Mouse (Mus musculus) lung, embryonic 16.5 days (tissue): Measurements from ENCODE around the gene Mamld1. TPM values are rescaled to one million over a fixed set of nuclear protein-coding genes. Genes with fewer than 3 reads are reported as not detected.

Source experiments
- ATAC-seq: fragments of 200-750 bp; cut with Nextera tagmentation; 2 replicates; pipeline ENCODE4 v1.8.0; 2017; ENCODE audit warnings: low read depth, mild to moderate bottlenecking, moderate library complexity
- H3K27ac ChIP-seq: fragments of 300-500 bp; sonication (generic); 2 replicates; pipeline ENCODE4 v1.5.1; 2014; ENCODE audit warnings: mild to moderate bottlenecking, control low read depth, low read length
- H3K27me3 ChIP-seq: fragments of 300-500 bp; sonication (generic); 2 replicates; pipeline ENCODE4 v1.6.1; 2014; ENCODE audit warnings: low read depth, low read length, mixed read lengths; ENCODE audit not compliant: control insufficient read depth, insufficient read depth
- H3K36me3 ChIP-seq: fragments of 300-500 bp; sonication (generic); 2 replicates; pipeline ENCODE4 v1.6.1; 2014; ENCODE audit warnings: low read length; ENCODE audit not compliant: control insufficient read depth, insufficient read depth
- H3K4me1 ChIP-seq: fragments of 300-500 bp; sonication (generic); replicated peaks from 2 replicates; pipeline ENCODE4 v1.6.1; 2014; ENCODE audit warnings: low read length, mixed read lengths; ENCODE audit not compliant: control insufficient read depth, insufficient read depth
- H3K4me2 ChIP-seq: fragments of 300-500 bp; sonication (generic); 2 replicates; pipeline ENCODE4 v1.6.1; 2014; ENCODE audit warnings: low read depth, low read length, control low read depth
- H3K4me3 ChIP-seq: fragments of 300-500 bp; sonication (generic); 2 replicates; pipeline ENCODE4 v1.5.1; 2014; ENCODE audit warnings: mild to moderate bottlenecking, low read length, control low read depth
- H3K9ac ChIP-seq: fragments of 300-500 bp; sonication (generic); 2 replicates; pipeline ENCODE4 v1.6.1; 2014; ENCODE audit warnings: low read length, control low read depth
- H3K9me3 ChIP-seq: fragments of 300-500 bp; sonication (generic); 2 replicates; pipeline ENCODE4 v1.6.1; 2016; ENCODE audit warnings: low read length; ENCODE audit not compliant: control insufficient read depth
- WGBS: fragments of 180-500 bp; shearing (Covaris S2); extraction: QIAGEN DNeasy Blood & Tissue Kit; methylation state at CpG from one replicate; pipeline ENCODE4 v1.1.7; 2014; 5-methylcytosine and 5-hydroxymethylcytosine counted together
- polyA plus RNA-seq: library from polyadenylated mRNA; unstranded; fragments of >200 nt; fragmentation: Nextera tagmentation; extraction: Ambion mirVana; gene quantifications from 2 replicates; pipeline ENCODE4 v1.2.1, GENCODE M21; 2015

The Mamld1 gene
- polyA plus RNA-seq, 1 experiment from 2014 or later = 4.4 TPM

GRCm38 (mm10) chrX:71122359-71123293 is 72.6 kb downstream of the Mamld1 start:
- 43% methylated on average over 4 of the region's 4 CpGs for WGBS
- ATAC-seq = peak; percentile 85
- H3K36me3 ChIP-seq = no peaks in the 10 kb centered on the region

GRCm38 (mm10) chrX:71125013-71125412 is 75.0 kb downstream of the Mamld1 start:
- Histone ChIP-seq H3K36me3 (no peaks in the 10 kb centered on the region), H3K27me3 (no peaks in the 10 kb centered on the region), H3K27ac (no peak overlapping the region), H3K9me3 (no peaks in the 10 kb centered on the region), H3K4me2 (no peak overlapping the region), H3K9ac (no peak overlapping the region), H3K4me1 (no peaks in the 10 kb centered on the region), H3K4me3 (no peak overlapping the region)
- no peak for ATAC-seq
- WGBS = 62% methylated on average over 7 of the region's 7 CpGs

More at GRCm38 (mm10) chrX:71122359-71123293, 72.6 kb downstream of the Mamld1 start:
- no peaks in the 10 kb centered on the region for H3K27me3 ChIP-seq
- no peaks in the 10 kb centered on the region for H3K9me3 ChIP-seq
- H3K4me2 ChIP-seq = no peak overlapping the region
- no peaks in the 10 kb centered on the region for H3K4me1 ChIP-seq
- H3K4me3 ChIP-seq = no peak overlapping the region
- no peak overlapping the region for H3K27ac ChIP-seq
- no peak overlapping the region for H3K9ac ChIP-seq

- no peaks in the 10 kb centered on the region for H3K36me3 ChIP-seq
- ATAC-seq = no peak
- no peak overlapping the region for H3K4me2 ChIP-seq
- no peak overlapping the region for H3K27ac ChIP-seq
- H3K9ac ChIP-seq = no peak overlapping the region
- no peak overlapping the region for H3K4me3 ChIP-seq
- no peaks in the 10 kb centered on the region for H3K27me3 ChIP-seq
- no peaks in the 10 kb centered on the region for H3K4me1 ChIP-seq
- H3K9me3 ChIP-seq = no peaks in the 10 kb centered on the region
Observed at GRCm38 (mm10) chrX:71131464-71131863, 81.4 kb downstream of the Mamld1 start.

- ATAC-seq = no peak
- Histone ChIP-seq H3K4me2 (no peak overlapping the region), H3K9me3 (no peaks in the 10 kb centered on the region), H3K36me3 (no peaks in the 10 kb centered on the region), H3K9ac (no peak overlapping the region), H3K4me3 (no peak overlapping the region), H3K4me1 (no peaks in the 10 kb centered on the region), H3K27ac (no peak overlapping the region), H3K27me3 (no peaks in the 10 kb centered on the region)
- 74% methylated on average over 2 of the region's 2 CpGs for WGBS
Observed at GRCm38 (mm10) chrX:71141390-71141789, 91.3 kb downstream of the Mamld1 start.

GRCm38 (mm10) chrX:71149441-71150050 is 99.5 kb downstream of the Mamld1 start:
- WGBS = 47% methylated on average over 1 of the region's 1 CpGs

GRCm38 (mm10) chrX:71150551-71151001 is 100.5 kb downstream of the Mamld1 start:
- Histone ChIP-seq H3K4me1 (no peaks in the 10 kb centered on the region), H3K27ac (no peak overlapping the region), H3K4me3 (no peak overlapping the region), H3K9me3 (no peaks in the 10 kb centered on the region), H3K36me3 (no peaks in the 10 kb centered on the region), H3K27me3 (no peaks in the 10 kb centered on the region), H3K9ac (no peak overlapping the region), H3K4me2 (no peak overlapping the region)
- WGBS = 70% methylated on average over 4 of the region's 4 CpGs
- 0 out of 2 replicates have a peak, but pooled peaks have one; percentile 28 for ATAC-seq

More at GRCm38 (mm10) chrX:71149441-71150050, 99.5 kb downstream of the Mamld1 start:
- Histone ChIP-seq H3K4me2 (no peak overlapping the region), H3K27me3 (no peaks in the 10 kb centered on the region), H3K4me1 (no peaks in the 10 kb centered on the region), H3K36me3 (no peaks in the 10 kb centered on the region), H3K9me3 (no peaks in the 10 kb centered on the region), H3K4me3 (no peak overlapping the region), H3K9ac (no peak overlapping the region), H3K27ac (0 out of 2 replicates have a peak overlapping the region, but pooled peaks have one; percentile 23)
- ATAC-seq = peak; percentile 47; the same call in 1 of the 2 replicates

- ATAC-seq = no peak
Observed at GRCm38 (mm10) chrX:71181526-71181925, 131.5 kb downstream of the Mamld1 start.

GRCm38 (mm10) chrX:71183671-71184070 is 133.6 kb downstream of the Mamld1 start:
- WGBS = 78% methylated on average over 4 of the region's 4 CpGs

More at GRCm38 (mm10) chrX:71181526-71181925, 131.5 kb downstream of the Mamld1 start:
- Histone ChIP-seq H3K36me3 (no peaks in the 10 kb centered on the region), H3K9ac (no peak overlapping the region), H3K4me2 (no peak overlapping the region), H3K4me1 (no peaks in the 10 kb centered on the region), H3K4me3 (no peak overlapping the region), H3K27me3 (no peaks in the 10 kb centered on the region), H3K9me3 (no peaks in the 10 kb centered on the region), H3K27ac (no peak overlapping the region)
- 87% methylated on average over 3 of the region's 3 CpGs for WGBS

GRCm38 (mm10) chrX:71186396-71186795 is 136.3 kb downstream of the Mamld1 start:
- H3K9ac ChIP-seq = no peak overlapping the region
- H3K4me3 ChIP-seq = no peak overlapping the region
- no peaks in the 10 kb centered on the region for H3K9me3 ChIP-seq
- no peak for ATAC-seq
- no peak overlapping the region for H3K4me2 ChIP-seq
- H3K4me1 ChIP-seq = no peaks in the 10 kb centered on the region
- no peaks in the 10 kb centered on the region for H3K36me3 ChIP-seq
- WGBS = 70% methylated on average over 1 of the region's 1 CpGs
- H3K27me3 ChIP-seq = no peaks in the 10 kb centered on the region
- H3K27ac ChIP-seq = no peak overlapping the region

More at GRCm38 (mm10) chrX:71183671-71184070, 133.6 kb downstream of the Mamld1 start:
- no peaks in the 10 kb centered on the region for H3K9me3 ChIP-seq
- H3K27me3 ChIP-seq = no peaks in the 10 kb centered on the region
- H3K4me3 ChIP-seq = no peak overlapping the region
- H3K4me2 ChIP-seq = no peak overlapping the region
- no peaks in the 10 kb centered on the region for H3K36me3 ChIP-seq
- no peak overlapping the region for H3K27ac ChIP-seq
- no peaks in the 10 kb centered on the region for H3K4me1 ChIP-seq
- no peak for ATAC-seq
- no peak overlapping the region for H3K9ac ChIP-seq
